Mouse (Mus musculus) lung, embryonic 14.5 days (tissue): ENCODE results near the gene Tsc1. TPM values are rescaled to one million over a fixed set of nuclear protein-coding genes. Genes with fewer than 3 reads are reported as not detected.

Experiments
- ATAC-seq: fragments of 200-750 bp; cut with Nextera tagmentation; 2 replicates; pipeline ENCODE4 v1.8.0; 2017; ENCODE audit warnings: mild to moderate bottlenecking, moderate TSS enrichment, moderate library complexity; ENCODE audit not compliant: insufficient read depth
- DNase-seq: peaks from one replicate; pipeline ENCODE4 v3.0.0-alpha.2; 2015
- H3K27ac ChIP-seq: fragments of 300-500 bp; sonication (generic); 2 replicates; pipeline ENCODE4 v1.5.1; 2014; ENCODE audit warnings: low read depth, mild to moderate bottlenecking, moderate library complexity
- H3K27me3 ChIP-seq: fragments of 300-500 bp; sonication (generic); 2 replicates; pipeline ENCODE4 v1.6.1; 2014; ENCODE audit warnings: low read length, control low read depth; ENCODE audit not compliant: insufficient read depth
- H3K36me3 ChIP-seq: fragments of 300-500 bp; sonication (generic); 2 replicates; pipeline ENCODE4 v1.6.1; 2014; ENCODE audit warnings: control low read depth; ENCODE audit not compliant: insufficient read depth
- H3K4me1 ChIP-seq: fragments of 300-500 bp; sonication (generic); 2 replicates; pipeline ENCODE4 v1.6.1; 2014; ENCODE audit warnings: antibody characterized with exemption, control low read depth; ENCODE audit not compliant: insufficient read depth
- H3K4me2 ChIP-seq: fragments of 300-500 bp; sonication (generic); 2 replicates; pipeline ENCODE4 v1.6.1; 2014; ENCODE audit warnings: mild to moderate bottlenecking
- H3K4me3 ChIP-seq: fragments of 300-500 bp; sonication (generic); 2 replicates; pipeline ENCODE4 v1.5.1; 2014; ENCODE audit warnings: low read depth, low read length
- H3K9ac ChIP-seq: fragments of 300-500 bp; sonication (generic); 2 replicates; pipeline ENCODE4 v1.6.1; 2014
- H3K9me3 ChIP-seq: fragments of 300-500 bp; sonication (generic); 2 replicates; pipeline ENCODE4 v1.6.1; 2016; ENCODE audit warnings: low read depth, low read length, control low read depth
- CTCF ChIP-seq: IDR thresholded peaks from 2 replicates; pipeline ENCODE4 v1.5.1; 2016; ENCODE audit warnings: antibody characterized with exemption, low read depth
- WGBS: fragments of 180-500 bp; shearing (Covaris S2); extraction: QIAGEN DNeasy Blood & Tissue Kit; methylation state at CpG from one replicate; pipeline ENCODE4 v1.1.7; 2014; 5-methylcytosine and 5-hydroxymethylcytosine counted together
- polyA plus RNA-seq: library from polyadenylated mRNA; unstranded; fragments of >200 nt; fragmentation: Nextera tagmentation; extraction: Ambion mirVana; gene quantifications from 2 replicates; pipeline ENCODE4 v1.2.1, GENCODE M21; 2014

The Tsc1 gene
- polyA plus RNA-seq, 1 experiment from 2014 or later: 22.2 TPM

- Histone ChIP-seq H3K9me3 (no peaks in the 10 kb centered on the region), H3K36me3 (no peaks in the 10 kb centered on the region), H3K4me1 (no peaks in the 10 kb centered on the region), H3K27me3 (peaks cover 12% of the 10 kb centered on the region), H3K27ac (no peak overlapping the region), H3K9ac (no peak overlapping the region), H3K4me3 (no peak overlapping the region), H3K4me2 (no peak overlapping the region)
- 74% methylated on average over 9 of the region's 9 CpGs for WGBS
- no peak; the same call in 1 of the 2 replicates for ATAC-seq
- no peak for DNase-seq
- TF ChIP-seq CTCF: no peak
These were observed 24.2 kb upstream of the Tsc1 start for GRCm38 (mm10) chr2:28616874-28617273.

- H3K4me2 ChIP-seq: peak overlapping the region; percentile 12; the same call in 1 of the 2 replicates
- no peaks in the 10 kb centered on the region for H3K36me3 ChIP-seq
- no peaks in the 10 kb centered on the region for H3K9me3 ChIP-seq
- H3K27ac ChIP-seq: no peak overlapping the region
- no peak for DNase-seq
- H3K4me3 ChIP-seq: no peak overlapping the region
- no peak for ATAC-seq
- H3K9ac ChIP-seq: no peak overlapping the region
- H3K4me1 ChIP-seq: no peaks in the 10 kb centered on the region
- TF ChIP-seq CTCF: no peak
- H3K27me3 ChIP-seq: peaks cover 12% of the 10 kb centered on the region
- WGBS: 73% methylated on average over 8 of the region's 8 CpGs
These were observed 23.2 kb upstream of the Tsc1 start for GRCm38 (mm10) chr2:28617498-28618486.

GRCm38 (mm10) chr2:28618777-28619336 lies 22.2 kb upstream of the Tsc1 start:
- H3K9ac ChIP-seq: no peak overlapping the region
- 76% methylated on average over 6 of the region's 6 CpGs for WGBS
- DNase-seq (no peak), ATAC-seq (no peak)
- no peaks in the 10 kb centered on the region for H3K9me3 ChIP-seq
- no peaks in the 10 kb centered on the region for H3K4me1 ChIP-seq
- peak overlapping the region; percentile 4; the same call in 1 of the 2 replicates for H3K4me2 ChIP-seq
- peaks cover 12% of the 10 kb centered on the region for H3K27me3 ChIP-seq
- H3K36me3 ChIP-seq: no peaks in the 10 kb centered on the region
- no peak for TF ChIP-seq CTCF
- no peak overlapping the region for H3K4me3 ChIP-seq
- H3K27ac ChIP-seq: no peak overlapping the region

- Histone ChIP-seq H3K4me1 (no peaks in the 10 kb centered on the region), H3K27ac (no peak overlapping the region), H3K9me3 (no peaks in the 10 kb centered on the region), H3K4me3 (no peak overlapping the region), H3K27me3 (peaks cover 12% of the 10 kb centered on the region), H3K4me2 (peak overlapping the region; percentile 4; the same call in 1 of the 2 replicates), H3K36me3 (no peaks in the 10 kb centered on the region), H3K9ac (no peak overlapping the region)
- WGBS: 81% methylated on average over 6 of the region's 6 CpGs
- DNase-seq: no peak
- no peak for TF ChIP-seq CTCF
- ATAC-seq: no peak
These were observed 21.7 kb upstream of the Tsc1 start for GRCm38 (mm10) chr2:28619369-28619768.

GRCm38 (mm10) chr2:28620522-28620921 lies 20.5 kb upstream of the Tsc1 start:
- DNase-seq: no peak
- H3K4me1 ChIP-seq: no peaks in the 10 kb centered on the region
- no peak for TF ChIP-seq CTCF
- WGBS: 63% methylated on average over 10 of the region's 10 CpGs
- no peak overlapping the region for H3K27ac ChIP-seq
- no peak overlapping the region for H3K4me2 ChIP-seq
- no peak for ATAC-seq
- peak overlapping the region; percentile 23; the same call in 1 of the 2 replicates for H3K4me3 ChIP-seq
- peaks cover 12% of the 10 kb centered on the region for H3K27me3 ChIP-seq
- H3K9ac ChIP-seq: no peak overlapping the region
- H3K9me3 ChIP-seq: no peaks in the 10 kb centered on the region
- H3K36me3 ChIP-seq: no peaks in the 10 kb centered on the region

- Histone ChIP-seq H3K27ac (no peak overlapping the region), H3K4me1 (no peaks in the 10 kb centered on the region), H3K9me3 (no peaks in the 10 kb centered on the region), H3K9ac (no peak overlapping the region), H3K4me3 (peak overlapping the region; percentile 23; the same call in 1 of the 2 replicates), H3K4me2 (no peak overlapping the region), H3K36me3 (no peaks in the 10 kb centered on the region), H3K27me3 (peaks cover 12% of the 10 kb centered on the region)
- no peak for TF ChIP-seq CTCF
- no peak for ATAC-seq
- no peak for DNase-seq
- WGBS: 33% methylated on average over 2 of the region's 2 CpGs
These were observed 19.9 kb upstream of the Tsc1 start for GRCm38 (mm10) chr2:28621111-28621510.

GRCm38 (mm10) chr2:28621664-28622171 lies 19.3 kb upstream of the Tsc1 start, which contains the start of gene Gfi1b:
Gfi1b (minus strand) TSS chr2:28621982.
- DNase-seq (peak; percentile 38), ATAC-seq (no peak)
- 6% methylated on average over 16 of the region's 16 CpGs for WGBS
- Histone ChIP-seq H3K4me3 (peak within 1 kb of the TSS; percentile 23; the same call in 1 of the 2 replicates), H3K9me3 (no peaks in the 10 kb centered on the region), H3K9ac (no peak within 1 kb of the TSS), H3K36me3 (no peaks in the 10 kb centered on the region), H3K4me2 (no peak within 1 kb of the TSS), H3K4me1 (no peaks in the 10 kb centered on the region), H3K27me3 (peaks cover 12% of the 10 kb centered on the region), H3K27ac (no peak within 1 kb of the TSS)
- TF ChIP-seq CTCF: no peak
